ENCODE assay signal across 8 mouse cellular contexts in the genomic region with DNA sequence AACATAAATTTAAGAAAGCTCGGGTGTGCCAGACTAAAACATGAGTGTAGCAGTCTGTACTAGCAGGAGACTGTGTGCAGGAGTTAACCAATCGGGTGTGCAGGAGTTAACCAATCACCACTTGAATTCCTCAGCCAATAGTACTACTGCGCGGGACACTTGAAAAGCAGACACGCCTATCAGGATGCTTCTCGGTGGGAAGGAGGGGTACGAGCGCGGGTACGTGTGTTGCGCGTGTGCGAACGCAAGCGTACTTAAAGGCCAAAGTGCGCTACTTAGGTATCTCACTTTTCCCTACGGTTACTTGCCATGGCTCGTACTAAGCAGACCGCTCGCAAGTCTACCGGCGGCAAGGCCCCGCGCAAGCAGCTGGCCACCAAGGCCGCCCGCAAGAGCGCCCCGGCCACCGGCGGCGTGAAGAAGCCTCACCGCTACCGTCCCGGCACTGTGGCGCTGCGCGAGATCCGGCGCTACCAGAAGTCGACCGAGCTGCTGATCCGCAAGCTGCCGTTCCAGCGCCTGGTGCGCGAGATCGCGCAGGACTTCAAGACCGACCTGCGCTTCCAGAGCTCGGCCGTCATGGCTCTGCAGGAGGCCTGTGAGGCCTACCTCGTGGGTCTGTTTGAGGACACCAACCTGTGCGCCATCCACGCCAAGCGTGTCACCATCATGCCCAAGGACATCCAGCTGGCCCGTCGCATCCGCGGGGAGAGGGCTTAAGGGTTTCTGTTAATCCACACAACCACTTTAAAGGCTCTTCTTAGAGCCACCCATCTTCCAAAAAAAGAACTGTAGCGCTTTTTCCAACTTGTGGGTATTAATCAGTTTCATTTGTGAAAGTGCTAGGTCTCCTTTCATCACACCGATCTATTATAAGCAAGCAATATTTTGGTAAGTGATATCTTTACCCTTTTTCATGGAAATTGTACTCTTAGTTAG. TPM values are rescaled to one million over a fixed set of nuclear protein-coding genes. Genes with fewer than 3 reads are reported as not detected.
A peak's percentile ranks its signal among the peaks of the same experiment; 100 is the strongest.
DNase-seq lines count a peak whose midpoint lies in the region; ATAC-seq and TF ChIP-seq lines count a peak whose summit lies in the region.
"Not testable (repeated sequence)": the region's sequence is repeated elsewhere in the genome, so short reads cannot be mapped to it uniquely, and the experiment has no call there.

A gene (plus strand): TSS at position 286 of the 939 bp plus-strand sequence.

- DNase-seq in A20 (ENCODE audit: low read depth, low spot score), result peak; percentile 97
- DNase-seq in heart, adult 9 months (ENCODE audit: low spot score in 2 of 2), result peak; percentile 84 to 90
- peak; percentile 98 for DNase-seq in limb, embryonic 14.5 days (ENCODE audit: low spot score)
- DNase-seq in spleen, postnatal 14 days (ENCODE audit: low spot score in 2 of 2), result peak; percentile 73 to 82

- not testable (repeated sequence) for TF ChIP-seq CTCF in bone marrow macrophage, adult 2 months (IDR thresholded peaks at IDR 0.05; ENCODE audit: low read depth, low read length); embryonic fibroblast, embryonic 13.5 days (IDR thresholded peaks at IDR 0.05; ENCODE audit: borderline replicate concordance, insufficient read depth, low read length)

- peak within 1 kb of the TSS; percentile 89 for H3K9ac ChIP-seq in kidney, embryonic 14.5 days (ENCODE audit: low read depth, low read length)
- H3K9ac ChIP-seq in limb, embryonic 14.5 days (ENCODE audit: low read depth, low read length, severe bottlenecking), result peak within 1 kb of the TSS; percentile 76
- H3K9ac ChIP-seq in midbrain, embryonic 16.5 days (ENCODE audit: low read depth, low read length), result 0 out of 2 replicates have a peak within 1 kb of the TSS, but pooled peaks have one; percentile 30

- peak within 1 kb of the TSS; percentile 69 for H3K4me2 ChIP-seq in kidney, embryonic 14.5 days (replicated peaks; ENCODE audit: low read depth, low read length)
- H3K4me2 ChIP-seq in limb, embryonic 14.5 days (replicated peaks; ENCODE audit: low read depth, low read length, severe bottlenecking), result peak within 1 kb of the TSS; percentile 49
- H3K4me2 ChIP-seq in midbrain, embryonic 16.5 days (ENCODE audit: low read length), result peak within 1 kb of the TSS; percentile 71

- H3K4me3 ChIP-seq in bone marrow macrophage, adult 2 months (ENCODE audit: insufficient read depth, low read length), result peak within 1 kb of the TSS; percentile 63
- peak within 1 kb of the TSS; percentile 77 for H3K4me3 ChIP-seq in embryonic fibroblast, embryonic 13.5 days (ENCODE audit: insufficient read depth, low read length)
- H3K4me3 ChIP-seq in kidney, embryonic 14.5 days (ENCODE audit: low read length), result peak within 1 kb of the TSS; percentile 62
- peak within 1 kb of the TSS; percentile 55 for H3K4me3 ChIP-seq in limb, embryonic 14.5 days (replicated peaks; ENCODE audit: low read length)
- peak within 1 kb of the TSS; percentile 48 for H3K4me3 ChIP-seq in midbrain, embryonic 16.5 days (ENCODE audit: low read depth, low read length)

- not testable (repeated sequence) for H3K36me3 ChIP-seq in kidney, embryonic 14.5 days (ENCODE audit: control insufficient read depth, insufficient read depth, low read length); limb, embryonic 14.5 days (ENCODE audit: control insufficient read depth, insufficient read depth, low read length); midbrain, embryonic 16.5 days (ENCODE audit: control insufficient read depth, insufficient read depth, low read length)

- under 1% methylated on average over 44 of the region's 62 CpGs for WGBS in kidney, embryonic 14.5 days
- WGBS in limb, embryonic 14.5 days, result under 1% methylated on average over 26 of the region's 62 CpGs
- under 1% methylated on average over 49 of the region's 62 CpGs for WGBS in midbrain, embryonic 16.5 days

- H3K4me1 ChIP-seq in bone marrow macrophage, adult 2 months (ENCODE audit: control insufficient read depth, insufficient read depth, low read length), result peaks cover 29% of the 10 kb centered on the region
- H3K4me1 ChIP-seq in embryonic fibroblast, embryonic 13.5 days (ENCODE audit: control insufficient read depth, insufficient read depth, low read length), result not testable (repeated sequence)
- H3K4me1 ChIP-seq in kidney, embryonic 14.5 days (ENCODE audit: control insufficient read depth, insufficient read depth, low read length), result peaks cover 16% of the 10 kb centered on the region
- H3K4me1 ChIP-seq in limb, embryonic 14.5 days (ENCODE audit: control insufficient read depth, insufficient read depth, low read length), result peaks cover 23% of the 10 kb centered on the region
- H3K4me1 ChIP-seq in midbrain, embryonic 16.5 days (ENCODE audit: control insufficient read depth, insufficient read depth, low read length), result peaks cover 27% of the 10 kb centered on the region

- TF ChIP-seq POLR2A in bone marrow macrophage, adult 2 months (IDR thresholded peaks at IDR 0.05; ENCODE audit: borderline replicate concordance, low read depth, low read length), result not testable (repeated sequence)
- peak; percentile 94 for TF ChIP-seq POLR2A in embryonic fibroblast, embryonic 13.5 days (IDR thresholded peaks at IDR 0.05; ENCODE audit: low read depth, low read length)
- peak; percentile 73; the same call in 1 of the 2 replicates for TF ChIP-seq POLR2A in limb, embryonic 14.5 days (IDR thresholded peaks at IDR 0.05; ENCODE audit: borderline replicate concordance, extremely low read depth, insufficient read depth, insufficient read length)

- H3K27me3 ChIP-seq in kidney, embryonic 14.5 days (ENCODE audit: control insufficient read depth, insufficient read depth, low read length); limb, embryonic 14.5 days (ENCODE audit: control insufficient read depth, insufficient read depth, low read length); midbrain, embryonic 16.5 days (ENCODE audit: control insufficient read depth, insufficient read depth, low read depth, low read length): not testable (repeated sequence)

- ATAC-seq in kidney, embryonic 14.5 days (ENCODE audit: low FRiP score, low TSS enrichment), result peak; percentile 93
- ATAC-seq in limb, embryonic 14.5 days (ENCODE audit: low FRiP score, low read depth), result peak; percentile 88
- ATAC-seq in midbrain, embryonic 16.5 days, result peak; percentile 90

- H3K9me3 ChIP-seq in kidney, embryonic 14.5 days (ENCODE audit: control insufficient read depth, low read length); limb, embryonic 14.5 days (ENCODE audit: control insufficient read depth, low read length); midbrain, embryonic 16.5 days (replicated peaks; ENCODE audit: control insufficient read depth, low read length, poor library complexity, severe bottlenecking): not testable (repeated sequence)

- peak within 1 kb of the TSS; percentile 84 for H3K27ac ChIP-seq in bone marrow macrophage, adult 2 months (ENCODE audit: insufficient read depth, low read depth, low read length)
- H3K27ac ChIP-seq in embryonic fibroblast, embryonic 13.5 days (ENCODE audit: insufficient read depth, low read length), result peak within 1 kb of the TSS; percentile 93
- H3K27ac ChIP-seq in kidney, embryonic 14.5 days (ENCODE audit: low read depth, low read length), result peak within 1 kb of the TSS; percentile 99
- H3K27ac ChIP-seq in limb, embryonic 14.5 days (replicated peaks; ENCODE audit: low read depth, low read length), result peak within 1 kb of the TSS; percentile 92
- peak within 1 kb of the TSS; percentile 54; the same call in 1 of the 2 replicates for H3K27ac ChIP-seq in midbrain, embryonic 16.5 days (ENCODE audit: low read length)

RNA-seq across cellular contexts. Expression of the gene that starts here (rescaled TPM):
- not detected in 2 replicates for polyA plus RNA-seq in bone marrow macrophage, adult 2 months (2012; ENCODE audit: insufficient read depth, insufficient read length, missing spikeins)
- polyA plus RNA-seq in embryonic fibroblast, embryonic 13.5 days (2011; ENCODE audit: insufficient read length, low read depth, missing spikeins), result 5.7 TPM in 1 of 2 replicates, not detected in the other
- 8.2 and 12.5 TPM in 2 replicates for polyA plus RNA-seq in kidney, embryonic 14.5 days (2014; fragmentation: Nextera tagmentation; extraction: Ambion mirVana)
- 32.6 and 62.7 TPM in 2 replicates for polyA plus RNA-seq in limb, embryonic 14.5 days (2012; rRNA removed)
- 4.1 and 6.7 TPM in 2 replicates for polyA plus RNA-seq in limb, embryonic 14.5 days (2014; fragmentation: Nextera tagmentation; extraction: Ambion mirVana)
- polyA plus RNA-seq in midbrain, embryonic 16.5 days (2015; fragmentation: Nextera tagmentation; extraction: Ambion mirVana), result not detected in 2 replicates

Comparison
In these comparisons a context has a peak if more than half of its experiments do, and no peak if none do; other contexts are left out.
1. Peak in every context shown above with its lines: DNase-seq, ATAC-seq, H3K4me3 ChIP-seq and H3K27ac ChIP-seq.
2. Peak in ATAC-seq, H3K4me3 ChIP-seq, H3K27ac ChIP-seq, H3K9ac ChIP-seq and H3K4me2 ChIP-seq in midbrain, embryonic 16.5 days; RNA of the gene not detected or under 1 TPM.
3. H3K9ac ChIP-seq: peak in every context shown above with its lines; median percentile 89 in kidney, embryonic 14.5 days; 76 in limb, embryonic 14.5 days; 30 in midbrain, embryonic 16.5 days.